Mouse (Mus musculus) adrenal gland, adult (tissue): ENCODE data around the gene Col26a1.

Source experiments
- DNase-seq, 2 experiments: peaks; one replicate each; pipeline ENCODE4 v3.0.0; 2022 to 2023; ENCODE audit warnings: low spot score in 1 of 2; ENCODE audit not compliant: inconsistent age in 2 of 2

The Col26a1 gene

DNA sequence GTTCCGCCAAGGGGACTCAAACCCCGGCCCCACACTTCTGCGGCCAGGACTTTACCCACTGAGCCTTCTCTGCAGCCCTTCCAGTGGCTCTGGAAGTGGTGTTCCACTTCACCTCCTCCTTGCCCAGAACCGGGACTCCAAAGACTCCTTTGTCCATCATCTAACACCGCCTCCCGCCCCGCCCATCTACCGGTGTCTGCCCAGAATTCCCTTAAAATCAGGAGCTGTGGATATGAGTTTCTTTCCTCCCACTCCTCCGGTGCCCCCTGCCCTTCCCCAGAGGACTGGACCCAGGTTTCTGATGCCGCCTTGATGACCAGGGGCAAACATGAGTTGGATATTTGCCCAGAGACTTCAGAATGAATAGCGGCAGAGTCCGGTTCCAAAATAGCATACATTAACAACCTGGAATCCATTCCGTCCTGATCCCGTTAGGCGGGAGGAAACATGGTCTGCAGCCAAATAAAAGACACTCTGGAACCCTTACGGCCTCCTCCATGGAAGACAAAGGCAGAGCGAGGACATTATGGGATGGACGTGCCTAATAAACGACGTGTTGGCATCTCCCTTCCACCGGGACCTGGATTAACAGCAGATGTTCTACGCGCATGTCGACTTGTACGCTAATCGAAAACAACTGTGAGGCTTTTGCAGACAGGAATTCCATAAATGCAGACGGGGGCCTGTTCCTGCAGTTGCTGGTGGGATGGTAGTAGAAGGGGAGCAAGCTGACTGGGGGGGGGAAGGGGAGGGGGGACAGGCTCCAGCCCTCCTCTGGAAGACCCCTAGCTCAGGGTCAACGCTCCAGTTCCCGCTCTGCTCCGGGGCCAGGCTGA, 72.3 kb downstream of the Col26a1 start:
- no peak for DNase-seq

DNA sequence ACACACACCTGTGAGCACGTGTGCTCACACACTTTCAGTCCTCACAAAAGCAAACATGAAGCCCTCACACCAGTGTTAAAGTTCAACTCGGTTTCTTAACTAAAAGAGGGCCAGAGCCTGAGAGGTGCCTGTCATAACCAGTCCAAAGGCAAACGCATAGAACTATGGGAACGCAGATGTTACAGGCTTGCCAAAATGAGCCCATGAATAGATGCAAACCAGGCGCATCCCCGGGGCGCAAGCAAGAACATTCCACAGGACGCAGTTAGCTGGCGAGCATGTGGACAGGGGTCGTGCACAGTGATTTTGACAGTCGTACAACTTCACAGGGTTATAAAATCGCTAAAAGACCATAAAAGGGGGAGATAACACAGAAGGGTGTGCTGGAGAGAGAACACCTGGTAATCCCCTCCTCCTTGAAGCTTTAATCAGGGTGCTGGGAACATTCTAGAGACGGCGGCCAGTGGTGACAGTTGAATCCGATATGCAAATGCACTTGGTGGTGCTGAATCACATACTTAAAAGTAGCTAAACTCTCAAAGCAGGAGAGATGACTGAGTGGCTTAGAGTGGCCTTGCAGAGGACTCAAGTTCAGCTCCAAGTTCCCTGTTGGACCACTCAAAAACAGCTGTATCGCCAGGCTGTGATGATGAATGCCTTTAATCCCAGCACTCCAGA, 76.5 kb downstream of the Col26a1 start:
- no peak for DNase-seq

DNA sequence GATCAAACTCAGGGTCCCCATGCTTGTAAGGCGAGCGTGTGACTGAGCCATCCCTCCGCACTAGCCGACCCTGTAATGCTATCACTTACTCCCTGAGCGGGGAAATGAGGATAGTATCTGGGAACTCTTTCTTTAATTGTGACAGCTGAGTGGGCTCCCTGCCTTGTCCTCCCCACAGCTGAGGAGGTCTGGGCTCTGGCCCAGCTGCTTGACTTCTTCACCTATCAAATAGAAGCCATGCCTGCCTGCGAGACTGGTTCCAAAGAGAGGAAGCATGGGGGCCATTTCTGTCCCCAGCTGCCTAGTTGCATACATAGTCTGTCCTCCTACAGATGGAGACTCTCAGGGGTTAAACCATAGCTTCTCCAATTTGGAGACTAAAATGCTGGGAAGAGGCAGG, 78.0 kb downstream of the Col26a1 start:
- DNase-seq, result no peak

DNA sequence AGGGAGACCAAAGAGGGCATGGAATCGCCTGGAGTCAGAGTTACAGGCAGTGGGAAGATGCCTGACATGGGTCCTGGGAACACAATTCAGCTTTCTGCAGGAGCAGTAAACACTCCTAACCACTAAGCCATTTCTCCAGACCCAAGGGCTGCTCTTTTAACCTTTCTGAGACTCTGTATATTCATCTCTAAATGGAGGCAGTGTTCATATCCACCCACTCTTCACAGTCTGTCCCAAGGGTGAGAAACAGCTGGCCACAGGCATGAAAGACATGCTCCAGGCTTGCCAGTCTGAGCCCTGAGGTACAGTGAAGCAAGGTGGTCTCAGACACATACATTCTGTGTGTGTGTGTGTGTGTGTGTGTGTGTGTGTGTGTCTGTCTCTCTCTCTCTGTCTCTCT, 78.8 kb downstream of the Col26a1 start:
- no peak for DNase-seq

DNA sequence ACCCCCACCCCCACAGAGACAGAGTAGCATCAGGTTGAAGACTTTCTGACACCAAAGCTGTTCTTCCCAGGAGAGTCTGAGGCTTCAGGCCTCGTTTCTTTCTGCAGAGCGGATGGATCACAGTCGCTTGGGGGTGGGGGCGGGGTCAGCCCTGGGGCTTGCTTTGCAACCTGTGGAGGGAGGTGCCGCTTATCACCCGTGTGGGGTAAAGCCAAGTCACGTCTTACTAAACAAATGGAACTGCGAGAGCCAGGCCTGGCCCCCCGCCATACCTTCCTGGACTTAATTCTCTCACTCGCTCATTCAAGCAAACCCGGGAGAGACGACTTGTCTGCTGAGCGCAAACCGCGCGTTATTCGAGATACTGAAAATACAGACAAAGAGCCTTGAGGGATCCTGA, 80.3 kb downstream of the Col26a1 start:
- peak in 1 of 2 experiments; percentile 20 for DNase-seq

DNA sequence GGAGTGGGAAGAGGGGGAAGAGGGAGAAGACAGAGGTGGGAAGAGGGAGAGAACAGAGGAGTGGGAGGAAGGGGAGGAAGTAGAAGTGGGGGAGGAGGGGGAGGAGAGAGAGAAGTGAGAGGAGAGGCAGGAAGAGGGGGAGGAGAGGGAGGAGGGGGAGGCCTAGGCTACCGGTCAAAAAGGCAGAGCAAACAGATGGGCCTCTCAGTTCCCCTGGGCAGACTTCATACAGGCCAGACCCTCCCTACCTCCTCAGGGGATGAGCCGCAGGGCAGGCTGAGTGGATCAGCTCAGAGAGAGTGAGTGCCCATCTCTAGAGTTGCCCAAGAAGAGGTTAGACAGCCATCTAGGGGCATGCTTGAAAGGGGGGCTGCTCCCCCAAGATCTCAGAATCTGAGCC, 86.1 kb downstream of the Col26a1 start:
- DNase-seq, result no peak

DNA sequence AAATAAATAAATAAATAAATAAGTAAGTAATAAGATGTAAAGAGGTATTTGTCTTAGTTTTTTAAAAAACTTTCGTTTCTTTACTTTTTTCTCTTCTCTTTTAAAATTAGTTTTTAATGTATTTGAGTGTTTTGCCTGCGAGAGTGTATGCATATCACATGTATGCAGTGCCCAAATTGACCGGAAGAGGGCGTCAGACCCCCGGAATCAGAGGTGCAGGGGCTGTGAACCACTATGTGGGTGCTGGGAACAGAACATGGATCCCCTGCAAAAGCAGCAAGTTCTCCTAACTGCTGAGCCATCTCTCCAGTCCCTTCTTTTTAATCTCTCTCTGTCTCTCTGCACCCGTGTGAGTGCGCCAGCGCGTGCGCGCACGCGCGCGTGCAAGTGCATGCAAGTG, 89.2 kb downstream of the Col26a1 start:
- no peak for DNase-seq

DNA sequence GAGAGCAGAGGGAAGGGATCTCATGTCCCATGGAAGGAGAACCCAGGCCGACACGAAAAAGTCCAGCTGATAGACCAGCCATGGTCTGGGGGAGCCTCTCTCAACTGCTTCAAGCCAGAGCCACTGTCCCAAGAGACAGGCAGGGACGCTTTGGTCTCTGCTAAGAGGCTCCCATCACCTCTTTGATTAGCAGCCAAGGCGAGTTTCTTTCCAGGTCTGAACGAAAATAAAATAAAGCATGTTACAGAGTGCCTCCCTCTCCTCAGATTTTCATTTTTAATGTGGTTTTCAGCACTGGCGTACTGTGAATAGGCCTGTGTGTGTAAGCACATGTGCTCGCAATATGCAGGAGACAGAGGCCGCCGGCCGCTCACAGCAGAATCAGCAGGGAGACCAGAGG, 90.5 kb downstream of the Col26a1 start:
- DNase-seq, result no peak

DNA sequence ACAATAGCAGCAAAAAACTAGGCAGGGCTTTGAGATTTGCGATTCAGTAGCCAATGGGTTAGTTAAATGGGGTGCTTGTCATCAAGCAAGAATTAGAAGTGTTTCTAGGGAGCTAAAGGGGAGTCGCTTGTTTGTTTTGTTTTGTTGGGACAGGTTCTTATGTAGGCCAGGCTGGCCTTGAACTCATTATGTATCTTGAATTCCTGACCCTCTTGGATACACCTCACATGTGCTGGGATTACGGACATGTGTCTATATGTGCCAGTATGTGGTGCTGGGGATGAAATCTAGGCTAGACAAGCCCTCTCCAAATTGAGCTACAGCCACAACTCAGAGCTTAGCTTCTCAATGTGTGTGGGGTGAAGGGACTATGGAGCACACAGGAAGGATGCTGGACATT, 91.8 kb downstream of the Col26a1 start:
- no peak for DNase-seq

DNA sequence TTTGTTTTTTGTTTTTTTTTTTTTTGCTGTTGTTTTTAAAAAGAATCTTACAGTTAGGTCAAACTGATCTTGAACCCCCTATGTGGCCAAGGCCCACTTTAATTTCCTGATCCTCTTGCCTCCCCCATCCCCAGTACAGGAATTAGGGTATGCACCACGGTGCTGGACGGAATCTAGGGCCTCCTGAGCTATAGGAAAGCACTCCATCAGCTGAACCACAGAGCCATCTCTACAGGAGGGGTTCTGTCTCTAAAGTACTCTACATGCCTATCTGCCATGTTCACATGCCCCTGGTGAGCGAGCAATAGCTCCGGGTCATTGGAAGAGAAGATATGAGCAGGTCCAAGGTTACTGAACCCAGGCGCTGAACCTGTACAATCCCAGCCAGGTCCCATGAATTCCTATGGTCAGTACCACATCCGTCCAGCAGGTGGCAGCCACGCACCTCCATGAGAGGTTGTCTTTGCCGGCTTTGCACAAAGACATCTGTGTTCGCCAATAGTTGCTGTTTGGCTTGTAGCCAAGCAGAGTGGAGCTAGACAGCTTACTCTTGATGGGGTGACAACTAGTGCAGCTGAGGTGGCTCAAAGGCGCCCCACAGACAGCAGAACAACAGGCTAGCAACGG, 92.3 kb downstream of the Col26a1 start:
- peak; percentile 78 to 95 for DNase-seq

DNA sequence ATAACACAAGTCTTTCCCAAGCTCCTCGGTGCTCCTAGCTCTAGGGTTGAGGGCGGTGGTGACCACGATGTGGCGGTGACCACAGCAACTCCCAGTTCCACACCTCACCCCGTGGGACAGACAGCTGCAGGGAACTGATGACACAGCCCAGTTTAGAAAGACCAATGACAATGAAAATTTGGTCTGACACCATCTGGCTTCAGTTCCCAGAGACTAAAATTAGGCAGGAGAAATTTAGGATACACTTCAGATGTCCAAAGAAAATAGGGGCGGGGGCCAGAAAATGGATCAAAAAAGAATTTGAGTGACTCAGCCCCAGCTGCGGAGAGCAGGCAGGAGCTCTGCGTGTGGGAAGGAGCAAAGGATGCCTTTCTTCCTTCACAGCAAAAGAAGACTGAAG, 98.5 kb downstream of the Col26a1 start:
- DNase-seq, result no peak

DNA sequence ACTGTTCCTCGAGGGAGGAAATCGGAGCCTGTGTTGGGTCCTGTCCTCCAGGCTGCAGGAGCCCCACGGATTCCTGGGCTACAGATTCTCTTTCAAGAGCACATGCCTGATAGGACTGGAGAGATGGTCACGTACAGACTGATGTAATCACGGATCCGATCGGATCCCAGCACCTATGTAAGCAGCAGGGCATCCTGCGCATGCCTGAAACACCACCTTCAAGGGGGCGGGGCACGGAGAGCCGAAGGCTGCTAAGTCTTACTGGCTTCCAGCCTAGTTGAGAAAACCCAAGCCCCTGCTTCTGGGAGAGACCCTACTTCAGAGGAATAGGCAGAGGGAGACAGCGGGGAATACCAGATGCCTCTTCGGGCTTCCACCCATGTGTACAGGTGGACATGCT, 100.4 kb downstream of the Col26a1 start:
- DNase-seq, result no peak

DNA sequence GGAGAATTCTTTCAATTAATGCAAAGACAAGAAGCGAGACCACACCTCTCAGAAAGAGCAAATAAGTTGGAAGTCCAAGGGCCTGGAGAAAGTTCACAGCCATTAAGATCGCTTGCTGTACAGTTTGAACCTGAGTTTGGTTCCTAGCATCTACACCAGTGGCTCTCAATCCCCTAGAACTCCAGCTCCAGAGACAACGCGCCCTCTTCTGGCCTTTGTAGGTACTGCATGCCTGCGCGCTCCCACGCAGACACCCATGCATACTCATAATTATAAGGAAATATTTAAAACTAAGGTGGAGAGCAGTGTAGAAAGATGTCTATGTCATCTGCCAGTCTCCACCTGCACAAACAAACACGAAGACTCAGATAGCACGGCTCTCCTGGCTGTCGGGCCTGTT, 102.5 kb downstream of the Col26a1 start:
- DNase-seq, result peak; percentile 45 to 75

DNA sequence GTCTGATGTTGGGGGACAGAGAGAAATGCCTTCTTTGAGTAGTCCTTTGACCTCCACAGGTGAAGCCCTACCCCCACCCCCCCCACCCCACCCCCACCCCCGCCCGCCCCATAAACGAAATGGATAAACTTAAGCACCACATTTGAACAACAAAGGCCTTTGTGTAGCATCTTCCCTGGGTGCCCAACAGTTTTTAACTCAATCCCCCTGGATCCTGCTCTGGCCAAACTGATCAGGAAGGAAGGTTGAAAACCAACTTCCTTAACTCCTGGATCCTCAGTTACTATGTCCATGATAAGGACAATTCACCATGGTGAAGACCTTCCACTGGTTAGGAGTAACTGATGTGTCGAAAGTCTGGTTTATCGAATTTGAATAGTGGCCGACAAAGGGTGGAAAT, 103.1 kb downstream of the Col26a1 start:
- DNase-seq, result no peak

DNA sequence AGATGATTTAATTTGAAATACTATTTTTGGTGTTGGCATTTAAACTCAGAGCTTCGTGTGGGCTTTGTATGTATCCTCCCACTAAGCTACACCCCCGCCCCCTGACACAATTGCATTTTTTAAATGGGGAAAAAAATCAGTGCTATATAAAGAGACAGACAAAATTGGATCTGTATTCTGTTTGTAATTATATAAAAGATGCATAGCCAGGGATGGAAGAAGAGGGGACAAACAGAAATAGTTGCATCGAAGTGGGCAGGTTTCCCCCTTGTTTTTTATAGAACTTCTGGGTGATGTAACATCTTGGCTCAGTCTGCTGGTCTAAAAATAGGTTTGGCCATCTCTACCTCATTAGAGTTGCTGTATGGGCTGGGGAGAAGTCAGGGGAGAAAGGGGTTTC, 107.5 kb downstream of the Col26a1 start:
- DNase-seq, result no peak

DNA sequence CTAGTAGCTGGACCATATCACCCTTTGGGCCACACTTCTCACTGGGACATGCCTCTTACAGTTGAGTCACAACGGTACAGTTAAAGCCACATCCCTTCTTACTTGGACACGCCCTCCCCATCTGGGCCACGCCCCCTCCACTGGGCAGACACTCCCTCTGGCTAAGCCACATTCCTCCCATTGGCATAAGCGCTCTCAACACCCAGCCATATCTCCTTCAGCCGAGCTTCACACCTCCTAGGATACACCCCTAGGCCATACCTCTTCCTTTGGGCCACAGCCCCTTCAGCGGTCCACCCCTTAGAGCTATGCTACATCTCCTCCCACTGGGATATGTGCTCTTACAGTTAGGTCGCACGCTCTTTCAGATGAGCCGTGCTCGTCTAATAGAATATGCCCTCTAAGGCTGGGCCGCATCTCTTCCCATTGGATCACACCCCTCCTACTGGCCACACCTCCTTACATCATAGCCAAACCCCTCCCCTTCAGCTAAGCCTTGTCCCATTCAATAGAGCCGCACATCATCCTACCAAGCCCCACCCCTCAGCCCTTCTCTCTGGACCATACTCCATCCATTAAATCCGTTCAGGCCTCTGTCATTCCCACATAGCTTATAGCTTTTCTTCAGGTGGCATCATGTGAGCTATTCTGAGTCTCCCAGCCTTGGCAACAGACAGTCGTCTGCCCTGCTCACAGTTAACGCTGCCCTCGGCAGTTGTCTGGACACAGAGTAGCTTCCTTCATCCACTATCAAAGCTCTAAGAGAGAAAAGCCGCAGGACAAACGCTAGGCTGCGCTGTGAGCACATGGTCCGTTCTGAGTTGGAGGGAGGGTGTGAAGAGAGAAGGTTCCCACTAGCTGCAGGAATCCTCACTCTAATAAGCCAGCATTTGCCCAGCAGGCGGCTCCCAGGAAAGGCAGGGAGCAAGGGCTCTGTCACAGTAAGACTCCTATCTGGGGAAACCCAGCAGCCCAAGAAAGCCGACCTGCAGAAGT, 109.7 kb downstream of the Col26a1 start:
- DNase-seq, result no peak

DNA sequence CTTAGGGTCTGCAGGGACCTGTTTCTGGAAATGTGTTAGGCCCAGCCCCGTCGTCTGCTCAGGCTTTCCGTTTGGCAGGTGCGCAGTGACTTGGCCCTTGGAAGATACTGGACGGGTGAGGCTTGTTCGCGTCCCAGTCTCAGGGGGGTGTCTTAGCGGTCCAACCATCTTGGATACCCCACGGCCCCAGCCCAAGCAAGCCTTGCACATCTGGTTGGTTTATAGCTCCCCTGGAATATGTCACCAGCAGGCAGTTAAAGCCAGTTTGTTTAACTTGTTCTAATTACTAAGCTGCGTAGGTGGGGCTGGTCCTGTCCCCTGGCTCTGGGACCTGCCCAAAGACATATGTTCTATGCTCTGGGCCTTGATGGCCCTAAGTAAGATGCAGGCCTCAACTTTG, 111.9 kb downstream of the Col26a1 start:
- DNase-seq, result no peak

DNA sequence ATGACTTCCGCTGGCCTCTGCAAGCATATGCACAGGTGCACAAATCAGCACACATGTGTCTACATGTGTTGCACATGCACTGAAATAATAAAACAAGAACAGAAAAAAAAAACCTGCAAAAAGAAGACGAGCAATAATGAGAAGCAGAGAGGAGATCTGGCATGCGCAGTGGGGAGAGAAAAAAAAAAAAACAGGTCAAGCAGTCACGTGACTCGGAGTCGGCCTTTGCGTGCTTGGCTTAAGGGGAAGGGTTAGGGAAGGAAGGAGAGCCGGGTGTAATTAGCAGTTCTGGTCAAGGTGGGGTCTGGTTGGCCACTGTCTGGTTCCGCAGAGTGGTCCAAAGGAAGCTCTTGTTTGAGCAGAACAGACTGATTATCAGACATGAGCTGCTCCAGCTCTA, 115.7 kb downstream of the Col26a1 start:
- no peak for DNase-seq

DNA sequence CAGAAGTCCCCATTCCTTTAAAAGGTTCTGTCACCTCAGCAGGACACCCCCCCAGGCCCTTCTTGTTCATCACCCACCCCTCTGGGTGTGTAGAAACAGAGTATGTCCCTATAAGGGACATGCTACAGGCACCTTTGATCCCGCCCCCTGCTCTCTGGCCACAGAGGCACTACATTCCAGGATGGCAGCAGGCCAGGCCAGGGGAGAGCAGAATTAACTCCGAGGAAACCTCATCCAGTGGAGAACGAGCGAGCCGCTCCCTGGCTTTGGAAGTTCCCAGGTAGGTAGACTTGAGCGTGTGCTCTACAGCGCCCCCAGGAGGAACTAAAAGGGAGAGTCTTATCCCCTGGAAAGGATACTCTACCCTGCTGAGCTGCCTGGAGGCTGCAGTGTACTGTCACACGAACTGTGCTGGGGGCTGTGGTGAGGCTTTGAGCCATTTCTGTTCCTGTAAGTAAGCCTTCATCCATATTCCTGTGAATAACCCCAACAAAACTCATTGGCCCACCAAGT, 118.8 kb downstream of the Col26a1 start:
- no peak for DNase-seq

DNA sequence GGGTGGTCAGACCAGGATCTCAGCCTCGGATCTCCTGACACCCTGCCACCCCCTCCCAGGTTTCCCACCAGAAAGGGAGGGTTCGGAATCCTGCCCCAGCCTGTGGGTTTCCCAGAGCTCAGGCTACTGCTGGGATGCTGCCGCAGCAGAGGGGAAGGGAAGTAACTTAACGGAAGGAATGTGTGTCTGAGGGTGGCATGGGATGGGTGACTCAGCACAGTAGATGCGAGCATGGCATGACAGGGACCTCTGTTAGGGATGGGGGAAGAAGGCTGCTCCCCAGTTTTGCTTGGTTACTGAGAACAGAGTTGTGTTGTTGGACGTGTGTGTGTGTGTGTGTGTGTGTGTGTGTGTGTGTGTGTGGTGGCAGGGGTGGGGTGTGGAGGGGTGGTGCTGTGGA, 122.7 kb downstream of the Col26a1 start:
- peak in 1 of 2 experiments; percentile 29 for DNase-seq

DNA sequence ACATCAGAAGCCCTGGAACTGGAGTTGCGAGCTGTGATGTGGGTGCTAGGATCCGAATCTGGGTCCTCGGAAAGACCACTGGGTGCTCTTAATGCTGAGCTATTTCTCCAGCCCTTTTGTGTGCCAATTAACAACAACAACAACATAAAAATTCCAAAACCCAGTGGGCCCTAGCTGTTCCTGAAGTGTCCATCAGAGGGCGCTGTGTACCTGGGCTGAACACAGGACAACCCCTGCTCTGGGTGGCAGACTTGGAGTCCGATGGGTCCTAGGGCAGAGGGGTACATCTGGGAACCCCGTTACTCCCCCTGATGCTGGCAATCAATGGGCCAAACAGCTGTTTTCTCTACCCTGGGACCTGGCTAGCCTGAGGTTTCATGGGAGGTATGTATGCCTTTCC, 123.2 kb downstream of the Col26a1 start:
- peak in 1 of 2 experiments; percentile 29 for DNase-seq
